Mouse (Mus musculus) CH12.LX (cell line): Measurements from ENCODE around the gene Ptgr1.

Experiments used
- CTCF ChIP-seq, 2 experiments: IDR thresholded peaks in 1 of 2; conservative IDR thresholded peaks in 1 of 2; 2 replicates each; pipeline ENCODE4 v1.5.1; 2011 to 2012; ENCODE audit warnings: low read depth in 2 of 2, low read length in 2 of 2, improper control_type of control experiment in 1 of 2, inconsistent platforms in 1 of 2, mild to moderate bottlenecking in 1 of 2, moderate library complexity in 1 of 2
- MAFK ChIP-seq: IDR thresholded peaks from 2 replicates; pipeline ENCODE4 v1.6.1; 2011; ENCODE audit warnings: low read length, improper control_type of control experiment; ENCODE audit not compliant: insufficient replicate concordance
- POLR2A ChIP-seq: IDR thresholded peaks from 2 replicates; pipeline ENCODE4 v1.6.1; 2011; ENCODE audit warnings: low read depth, mild to moderate bottlenecking, improper control_type of control experiment, low read length
- RCOR1 ChIP-seq: conservative IDR thresholded peaks from 2 replicates; pipeline ENCODE4 v1.6.1; 2012; ENCODE audit warnings: low read depth, mild to moderate bottlenecking, inconsistent platforms, low read length, improper control_type of control experiment
- SIN3A ChIP-seq: IDR thresholded peaks from 2 replicates; pipeline ENCODE4 v1.6.1; 2012; ENCODE audit warnings: low read length, improper control_type of control experiment, inconsistent platforms
- TCF12 ChIP-seq: IDR thresholded peaks from 2 replicates; pipeline ENCODE4 v1.6.1; 2014; ENCODE audit warnings: low read depth, mild to moderate bottlenecking, inconsistent platforms, low read length, improper control_type of control experiment
- USF1 ChIP-seq: IDR thresholded peaks from 2 replicates; pipeline ENCODE4 v1.6.1; 2014; ENCODE audit warnings: low read depth, mild to moderate bottlenecking, inconsistent platforms, low read length, improper control_type of control experiment

DNA sequence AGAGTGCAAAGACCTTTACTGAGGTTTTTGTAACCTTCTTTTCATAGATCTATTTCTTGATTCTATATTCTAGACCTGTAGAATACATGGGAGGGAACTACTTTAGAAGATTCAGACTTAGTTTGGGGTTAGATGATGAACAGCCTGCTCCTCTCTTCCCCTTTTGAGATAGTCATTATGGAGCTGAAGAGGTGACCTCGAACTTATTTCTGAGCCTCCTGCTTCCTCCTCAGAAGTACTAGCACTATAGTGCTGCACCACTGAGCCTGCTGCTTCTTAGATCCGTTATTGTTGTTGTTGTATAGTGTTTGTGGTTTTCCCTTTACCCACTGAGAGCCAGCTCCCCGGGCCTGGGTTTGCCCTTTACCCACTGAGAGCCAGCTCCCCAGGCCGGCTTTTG is 22.8 kb upstream of the Ptgr1 start:
- TF ChIP-seq CTCF (conservative IDR thresholded peaks at IDR 0.05 in 1 of 2, IDR thresholded peaks at IDR 0.05 in 1 of 2; ENCODE audit: low read depth in 2 of 2, low read length in 2 of 2) (no peak), TCF12 (no peak), RCOR1 (no peak), SIN3A (no peak), USF1 (no peak), POLR2A (no peak), MAFK (no peak)
